Mouse (Mus musculus): ENCODE results near the gene Igfbp7. TPM values are rescaled to one million over a fixed set of nuclear protein-coding genes. Genes with fewer than 3 reads are reported as not detected.

Gene Igfbp7
- polyA plus RNA-seq, 1 experiment = 3.6 TPM

GRCm38 (mm10) chr5:77385900-77386595, 21.8 kb downstream of the Igfbp7 start:
- Histone ChIP-seq H3K4me1 (ENCODE audit: control insufficient read depth, insufficient read depth, low read length) (peaks cover 1% of the 10 kb centered on the region), H3K27ac (ENCODE audit: insufficient read depth, low read length) (no peak overlapping the region), H3K4me3 (ENCODE audit: low read depth, low read length) (no peak overlapping the region), H3K9me3 (replicated peaks; ENCODE audit: control insufficient read depth, insufficient read depth, low read length, poor library complexity, severe bottlenecking) (no peaks in the 10 kb centered on the region), H3K9ac (ENCODE audit: low read depth, poor library complexity, severe bottlenecking) (no peak overlapping the region), H3K27me3 (ENCODE audit: control insufficient read depth, insufficient read depth, low read length, poor library complexity, severe bottlenecking) (no peaks in the 10 kb centered on the region), H3K36me3 (ENCODE audit: control insufficient read depth, insufficient read depth, low read length, poor library complexity, severe bottlenecking) (no peaks in the 10 kb centered on the region)
- no peak for TF ChIP-seq POLR2A (IDR thresholded peaks at IDR 0.05; ENCODE audit: insufficient read depth, low read length)
- TF ChIP-seq CTCF (IDR thresholded peaks at IDR 0.05; ENCODE audit: low read depth, low read length) = no peak
- TF ChIP-seq EP300 (IDR thresholded peaks at IDR 0.05; ENCODE audit: insufficient read depth, low read depth, low read length) = no peak

GRCm38 (mm10) chr5:77385221-77385620, 22.6 kb downstream of the Igfbp7 start:
- H3K27me3 ChIP-seq (ENCODE audit: control insufficient read depth, insufficient read depth, low read length, poor library complexity, severe bottlenecking) = no peaks in the 10 kb centered on the region
- H3K9me3 ChIP-seq (replicated peaks; ENCODE audit: control insufficient read depth, insufficient read depth, low read length, poor library complexity, severe bottlenecking) = no peaks in the 10 kb centered on the region
- H3K36me3 ChIP-seq (ENCODE audit: control insufficient read depth, insufficient read depth, low read length, poor library complexity, severe bottlenecking) = no peaks in the 10 kb centered on the region
- TF ChIP-seq EP300 (IDR thresholded peaks at IDR 0.05; ENCODE audit: insufficient read depth, low read depth, low read length) = no peak
- no peak for TF ChIP-seq CTCF (IDR thresholded peaks at IDR 0.05; ENCODE audit: low read depth, low read length)
- no peak for TF ChIP-seq POLR2A (IDR thresholded peaks at IDR 0.05; ENCODE audit: insufficient read depth, low read length)
- no peak overlapping the region for H3K9ac ChIP-seq (ENCODE audit: low read depth, poor library complexity, severe bottlenecking)
- H3K4me1 ChIP-seq (ENCODE audit: control insufficient read depth, insufficient read depth, low read length) = peaks cover 1% of the 10 kb centered on the region
- no peak overlapping the region for H3K27ac ChIP-seq (ENCODE audit: insufficient read depth, low read length)
- no peak overlapping the region for H3K4me3 ChIP-seq (ENCODE audit: low read depth, low read length)

DNA sequence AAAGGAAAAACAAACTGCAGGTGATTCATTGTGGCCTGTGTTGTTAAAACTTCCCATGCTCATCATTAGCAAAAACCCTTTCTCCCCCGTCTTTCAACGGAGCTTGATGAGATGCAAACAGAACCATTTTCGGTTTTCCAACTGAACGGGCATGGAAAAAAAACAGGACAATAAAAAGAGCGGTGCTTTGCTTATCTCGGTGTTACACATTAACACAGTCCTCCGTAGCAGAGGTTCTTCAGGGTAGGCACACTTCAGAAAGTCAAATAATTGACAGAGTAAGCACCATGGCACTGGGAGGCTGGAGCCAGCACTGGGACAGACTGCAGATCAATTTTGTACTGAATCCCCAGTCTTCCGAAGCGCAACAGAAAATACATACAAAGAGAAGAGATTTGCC, 23.1 kb downstream of the Igfbp7 start:
- Histone ChIP-seq H3K4me3 (ENCODE audit: low read depth, low read length) (no peak overlapping the region), H3K9ac (ENCODE audit: low read depth, poor library complexity, severe bottlenecking) (no peak overlapping the region), H3K36me3 (ENCODE audit: control insufficient read depth, insufficient read depth, low read length, poor library complexity, severe bottlenecking) (no peaks in the 10 kb centered on the region), H3K27ac (ENCODE audit: insufficient read depth, low read length) (no peak overlapping the region), H3K27me3 (ENCODE audit: control insufficient read depth, insufficient read depth, low read length, poor library complexity, severe bottlenecking) (no peaks in the 10 kb centered on the region), H3K4me1 (ENCODE audit: control insufficient read depth, insufficient read depth, low read length) (peaks cover 1% of the 10 kb centered on the region), H3K9me3 (replicated peaks; ENCODE audit: control insufficient read depth, insufficient read depth, low read length, poor library complexity, severe bottlenecking) (no peaks in the 10 kb centered on the region)
- no peak for TF ChIP-seq EP300 (IDR thresholded peaks at IDR 0.05; ENCODE audit: insufficient read depth, low read depth, low read length)
- TF ChIP-seq CTCF (IDR thresholded peaks at IDR 0.05; ENCODE audit: low read depth, low read length) = no peak
- no peak for TF ChIP-seq POLR2A (IDR thresholded peaks at IDR 0.05; ENCODE audit: insufficient read depth, low read length)

DNA sequence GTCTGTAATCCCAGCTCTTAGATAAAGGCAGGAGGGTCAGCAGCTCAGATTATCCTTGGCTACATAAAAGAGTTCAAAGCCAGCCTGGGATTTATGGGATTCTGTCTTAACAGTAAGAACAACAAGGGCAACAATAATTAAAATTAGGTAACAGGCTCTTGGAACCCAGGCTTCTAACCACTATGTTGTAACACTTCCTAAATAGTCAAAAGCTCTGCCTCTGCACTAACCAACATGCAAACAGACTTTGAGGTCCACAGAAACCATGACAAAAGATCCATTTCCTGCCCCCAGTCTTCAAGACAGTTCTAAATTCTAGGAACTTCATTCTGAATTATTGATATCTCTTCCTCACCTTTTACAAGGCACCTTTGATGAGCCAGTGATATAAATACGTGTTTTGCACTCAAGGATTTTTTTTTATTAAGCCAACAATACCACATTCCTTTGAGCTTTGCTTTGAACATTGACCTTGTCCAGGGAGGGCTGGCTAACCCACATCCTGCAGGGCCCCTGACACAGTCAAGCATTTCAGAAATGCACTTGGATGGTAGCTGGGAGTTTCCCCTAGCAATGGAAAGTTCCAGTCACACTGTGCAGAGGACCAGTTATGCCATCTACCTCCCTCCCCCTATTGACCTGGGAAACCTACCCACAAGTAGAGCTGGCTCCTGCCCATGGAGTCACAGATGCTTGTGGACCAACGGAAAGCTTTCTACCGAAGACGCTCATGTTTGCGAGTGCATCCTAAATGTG, 23.9 kb downstream of the Igfbp7 start:
- Histone ChIP-seq H3K27me3 (ENCODE audit: control insufficient read depth, insufficient read depth, low read length, poor library complexity, severe bottlenecking) (no peaks in the 10 kb centered on the region), H3K27ac (ENCODE audit: insufficient read depth, low read length) (no peak overlapping the region), H3K4me1 (ENCODE audit: control insufficient read depth, insufficient read depth, low read length) (peaks cover 1% of the 10 kb centered on the region), H3K4me3 (ENCODE audit: low read depth, low read length) (no peak overlapping the region), H3K9ac (ENCODE audit: low read depth, poor library complexity, severe bottlenecking) (no peak overlapping the region), H3K9me3 (replicated peaks; ENCODE audit: control insufficient read depth, insufficient read depth, low read length, poor library complexity, severe bottlenecking) (no peaks in the 10 kb centered on the region), H3K36me3 (ENCODE audit: control insufficient read depth, insufficient read depth, low read length, poor library complexity, severe bottlenecking) (no peaks in the 10 kb centered on the region)
- TF ChIP-seq POLR2A (IDR thresholded peaks at IDR 0.05; ENCODE audit: insufficient read depth, low read length) = no peak
- no peak for TF ChIP-seq EP300 (IDR thresholded peaks at IDR 0.05; ENCODE audit: insufficient read depth, low read depth, low read length)
- no peak for TF ChIP-seq CTCF (IDR thresholded peaks at IDR 0.05; ENCODE audit: low read depth, low read length)

DNA sequence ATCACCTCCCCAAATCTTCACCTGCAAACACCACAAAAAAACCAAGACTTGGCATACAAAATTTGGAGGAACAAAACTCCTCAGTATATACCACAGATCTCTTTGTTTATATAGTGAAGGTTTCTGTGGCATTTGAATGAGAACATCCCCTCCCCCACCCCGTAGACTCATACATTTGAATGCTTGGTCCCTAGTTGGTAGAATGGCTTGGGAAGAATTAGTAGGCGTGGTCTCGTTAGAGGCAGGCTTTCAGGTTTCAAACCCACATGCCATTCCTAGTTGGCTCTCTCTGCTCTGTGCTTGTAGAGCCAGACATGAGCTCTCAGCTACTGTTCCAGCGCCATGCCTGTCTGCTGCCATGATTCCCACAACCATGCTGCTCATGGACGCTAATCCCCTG, 26.2 kb downstream of the Igfbp7 start:
- H3K9me3 ChIP-seq (replicated peaks; ENCODE audit: control insufficient read depth, insufficient read depth, low read length, poor library complexity, severe bottlenecking) = no peaks in the 10 kb centered on the region
- H3K9ac ChIP-seq (ENCODE audit: low read depth, poor library complexity, severe bottlenecking) = no peak overlapping the region
- H3K4me3 ChIP-seq (ENCODE audit: low read depth, low read length) = no peak overlapping the region
- H3K27me3 ChIP-seq (ENCODE audit: control insufficient read depth, insufficient read depth, low read length, poor library complexity, severe bottlenecking) = no peaks in the 10 kb centered on the region
- TF ChIP-seq POLR2A (IDR thresholded peaks at IDR 0.05; ENCODE audit: insufficient read depth, low read length) = no peak
- no peak for TF ChIP-seq EP300 (IDR thresholded peaks at IDR 0.05; ENCODE audit: insufficient read depth, low read depth, low read length)
- no peak for TF ChIP-seq CTCF (IDR thresholded peaks at IDR 0.05; ENCODE audit: low read depth, low read length)
- H3K36me3 ChIP-seq (ENCODE audit: control insufficient read depth, insufficient read depth, low read length, poor library complexity, severe bottlenecking) = no peaks in the 10 kb centered on the region
- H3K4me1 ChIP-seq (ENCODE audit: control insufficient read depth, insufficient read depth, low read length) = peaks cover 1% of the 10 kb centered on the region
- H3K27ac ChIP-seq (ENCODE audit: insufficient read depth, low read length) = no peak overlapping the region

- no peak overlapping the region for H3K4me3 ChIP-seq (ENCODE audit: low read depth, low read length)
- H3K27me3 ChIP-seq (ENCODE audit: control insufficient read depth, insufficient read depth, low read length, poor library complexity, severe bottlenecking) = no peaks in the 10 kb centered on the region
- TF ChIP-seq CTCF (IDR thresholded peaks at IDR 0.05; ENCODE audit: low read depth, low read length) (no peak), EP300 (IDR thresholded peaks at IDR 0.05; ENCODE audit: insufficient read depth, low read depth, low read length) (no peak), POLR2A (IDR thresholded peaks at IDR 0.05; ENCODE audit: insufficient read depth, low read length) (no peak)
- peaks cover 1% of the 10 kb centered on the region for H3K4me1 ChIP-seq (ENCODE audit: control insufficient read depth, insufficient read depth, low read length)
- H3K9ac ChIP-seq (ENCODE audit: low read depth, poor library complexity, severe bottlenecking) = no peak overlapping the region
- no peak overlapping the region for H3K27ac ChIP-seq (ENCODE audit: insufficient read depth, low read length)
- no peaks in the 10 kb centered on the region for H3K9me3 ChIP-seq (replicated peaks; ENCODE audit: control insufficient read depth, insufficient read depth, low read length, poor library complexity, severe bottlenecking)
- no peaks in the 10 kb centered on the region for H3K36me3 ChIP-seq (ENCODE audit: control insufficient read depth, insufficient read depth, low read length, poor library complexity, severe bottlenecking)
Observed at GRCm38 (mm10) chr5:77381283-77381682, 26.6 kb downstream of the Igfbp7 start.

Data from ES-Bruce4 (cell line).